Mouse (Mus musculus) embryonic facial prominence, embryonic 10.5 days (tissue): Measurements from ENCODE around the gene Sgsm3. TPM values are rescaled to one million over a fixed set of nuclear protein-coding genes. Genes with fewer than 3 reads are reported as not detected.
A peak's percentile ranks its signal among the peaks of the same experiment; 100 is the strongest.

Experiments
- DNase-seq: peaks from one replicate; pipeline ENCODE4 v3.0.0-alpha.2; 2017; ENCODE audit warnings: low spot score
- H3K27ac ChIP-seq: fragments of 300-500 bp; sonication (generic); replicated peaks from 2 replicates; pipeline ENCODE4 v1.5.1; 2016; ENCODE audit warnings: mild to moderate bottlenecking
- H3K27me3 ChIP-seq: fragments of 300-500 bp; sonication (generic); replicated peaks from 2 replicates; pipeline ENCODE4 v1.6.1; 2016; ENCODE audit warnings: low read depth, mild to moderate bottlenecking; ENCODE audit not compliant: poor library complexity, severe bottlenecking
- H3K36me3 ChIP-seq: fragments of 300-500 bp; sonication (generic); replicated peaks from 2 replicates; pipeline ENCODE4 v1.6.1; 2016; ENCODE audit warnings: mild to moderate bottlenecking, moderate library complexity
- H3K4me1 ChIP-seq: fragments of 300-500 bp; sonication (generic); 2 replicates; pipeline ENCODE4 v1.6.1; 2016
- H3K4me3 ChIP-seq: fragments of 300-500 bp; sonication (generic); 2 replicates; pipeline ENCODE4 v1.5.1; 2016; ENCODE audit warnings: mild to moderate bottlenecking, moderate library complexity
- H3K9me3 ChIP-seq: fragments of 300-500 bp; sonication (generic); 2 replicates; pipeline ENCODE4 v1.6.1; 2016; ENCODE audit warnings: mild to moderate bottlenecking
- WGBS: fragments of 180-500 bp; shearing (Covaris S2); methylation state at CpG from one replicate; pipeline ENCODE4 v1.1.7; 2016; 5-methylcytosine and 5-hydroxymethylcytosine counted together
- polyA plus RNA-seq: library from polyadenylated mRNA; unstranded; fragments of >200 nt; fragmentation: Nextera tagmentation; extraction: Ambion mirVana; gene quantifications from 2 replicates; pipeline ENCODE4 v1.2.1, GENCODE M21; 2016

The Sgsm3 gene
- polyA plus RNA-seq, 1 experiment from 2014 or later = 30.8 TPM

GRCm38 (mm10) chr15:81034119-81034518, 56.6 kb downstream of the Sgsm3 start:
- H3K36me3 ChIP-seq = no peaks in the 10 kb centered on the region
- H3K9me3 ChIP-seq = no peaks in the 10 kb centered on the region
- no peaks in the 10 kb centered on the region for H3K27me3 ChIP-seq
- peaks cover 51% of the 10 kb centered on the region for H3K4me1 ChIP-seq
- H3K27ac ChIP-seq = no peak overlapping the region; the same call in 1 of the 2 replicates
- no peak overlapping the region for H3K4me3 ChIP-seq
- no peak for DNase-seq
- WGBS = 64% methylated on average over 6 of the region's 6 CpGs

DNA sequence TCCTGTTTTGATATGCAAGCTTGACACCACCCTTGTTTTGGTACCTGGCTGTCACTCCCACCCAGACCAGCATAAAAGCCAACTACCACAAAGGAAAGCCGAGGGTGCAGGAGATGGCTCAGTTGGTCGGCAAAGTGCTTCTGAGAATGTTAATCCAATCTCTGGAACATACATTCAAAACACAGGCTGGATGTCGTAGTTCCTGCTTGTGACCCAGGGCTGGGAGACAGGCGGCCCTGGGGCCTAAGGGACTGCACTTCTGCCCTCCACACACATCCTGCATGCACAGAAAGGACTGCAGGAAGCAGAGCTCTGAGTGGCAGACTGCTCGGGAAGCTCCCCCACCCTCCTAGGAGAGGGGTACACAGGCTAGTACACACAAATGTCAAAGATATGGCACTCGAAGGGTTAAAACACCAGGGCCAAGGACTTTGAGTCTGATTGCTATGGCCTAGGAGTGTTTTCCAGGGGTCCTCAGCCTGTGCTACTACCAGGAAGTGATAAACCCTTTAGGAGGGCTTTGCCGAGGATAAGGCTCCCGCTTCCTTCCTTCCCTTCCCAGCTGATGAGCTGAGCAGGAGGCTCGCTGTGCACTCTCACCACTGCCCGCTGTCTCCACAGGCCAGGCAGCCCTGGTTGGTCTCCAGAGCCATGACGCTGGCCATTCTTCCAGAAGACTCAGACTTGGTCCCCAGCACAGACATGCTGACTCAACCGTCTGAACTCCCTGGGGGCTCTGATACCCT, 58.0 kb downstream of the Sgsm3 start:
- H3K36me3 ChIP-seq = no peaks in the 10 kb centered on the region
- H3K4me3 ChIP-seq = no peak overlapping the region
- no peak for DNase-seq
- no peak overlapping the region for H3K27ac ChIP-seq
- 68% methylated on average over 12 of the region's 12 CpGs for WGBS
- no peaks in the 10 kb centered on the region for H3K27me3 ChIP-seq
- H3K9me3 ChIP-seq = no peaks in the 10 kb centered on the region
- peaks cover 51% of the 10 kb centered on the region for H3K4me1 ChIP-seq

GRCm38 (mm10) chr15:81038419-81038818, 60.9 kb downstream of the Sgsm3 start:
- H3K36me3 ChIP-seq = peaks cover under 1% of the 10 kb centered on the region; the same call in 1 of the 2 replicates
- H3K27me3 ChIP-seq = no peaks in the 10 kb centered on the region
- H3K27ac ChIP-seq = no peak overlapping the region
- H3K4me1 ChIP-seq = peaks cover 48% of the 10 kb centered on the region
- no peaks in the 10 kb centered on the region for H3K9me3 ChIP-seq
- WGBS = 87% methylated on average over 5 of the region's 5 CpGs
- DNase-seq = no peak
- H3K4me3 ChIP-seq = no peak overlapping the region

DNA sequence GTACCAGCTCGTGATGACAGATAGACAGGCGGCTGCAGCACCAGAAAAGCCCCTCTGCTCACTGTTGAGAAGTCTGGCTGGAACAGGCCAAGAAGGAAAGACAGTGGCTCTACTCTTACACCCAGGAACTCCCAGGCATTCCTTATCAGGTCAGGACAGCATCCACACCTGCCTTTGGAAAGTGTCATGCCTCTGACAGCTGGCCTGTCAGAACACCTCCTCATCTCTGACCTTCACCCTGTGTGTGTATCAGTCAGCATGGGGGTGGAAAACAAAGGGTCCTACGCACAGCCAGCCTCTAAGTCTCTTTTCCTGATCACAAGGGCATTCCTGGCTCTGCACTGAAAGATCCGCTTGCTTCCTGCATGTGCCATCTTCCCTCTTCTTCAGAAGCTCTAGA, 64.2 kb downstream of the Sgsm3 start:
- H3K4me3 ChIP-seq = no peak overlapping the region
- no peaks in the 10 kb centered on the region for H3K9me3 ChIP-seq
- no peaks in the 10 kb centered on the region for H3K27me3 ChIP-seq
- no peak for DNase-seq
- peak overlapping the region; percentile 1; the same call in 1 of the 2 replicates for H3K27ac ChIP-seq
- 75% methylated on average over 4 of the region's 4 CpGs for WGBS
- H3K36me3 ChIP-seq = peaks cover 21% of the 10 kb centered on the region
- H3K4me1 ChIP-seq = peaks cover 21% of the 10 kb centered on the region; the same call in 1 of the 2 replicates

- H3K27me3 ChIP-seq = no peaks in the 10 kb centered on the region
- no peaks in the 10 kb centered on the region for H3K9me3 ChIP-seq
- H3K4me1 ChIP-seq = peaks cover 23% of the 10 kb centered on the region
- H3K36me3 ChIP-seq = peaks cover 21% of the 10 kb centered on the region
- no peak overlapping the region for H3K27ac ChIP-seq
- H3K4me3 ChIP-seq = no peak overlapping the region
- peak; percentile 47 for DNase-seq
- 60% methylated on average over 13 of the region's 13 CpGs for WGBS
Measured at GRCm38 (mm10) chr15:81042276-81042931, 64.8 kb downstream of the Sgsm3 start.

DNA sequence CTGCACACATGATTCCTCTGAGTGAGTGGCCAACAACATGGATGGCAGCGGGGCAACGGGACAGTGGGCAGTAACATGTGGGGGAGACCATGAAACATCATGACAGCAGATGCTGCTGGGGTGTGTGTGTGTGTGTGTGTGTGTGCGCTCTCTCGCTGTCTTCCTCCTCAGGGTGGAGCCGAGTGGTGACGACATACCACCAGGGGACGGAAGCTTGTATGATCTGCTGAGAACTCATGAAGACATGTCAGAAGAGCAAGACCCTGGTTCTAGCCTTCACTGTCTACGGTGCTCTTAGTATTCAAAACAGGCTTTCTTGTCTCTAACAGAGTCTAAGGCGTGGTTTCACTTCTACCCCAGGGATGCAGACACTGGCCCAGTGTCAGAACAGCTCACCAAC, 66.9 kb downstream of the Sgsm3 start:
- H3K9me3 ChIP-seq = no peaks in the 10 kb centered on the region
- no peak overlapping the region for H3K4me3 ChIP-seq
- H3K36me3 ChIP-seq = peaks cover 21% of the 10 kb centered on the region
- no peak overlapping the region; the same call in 1 of the 2 replicates for H3K27ac ChIP-seq
- H3K4me1 ChIP-seq = peaks cover 27% of the 10 kb centered on the region
- 95% methylated on average over 9 of the region's 9 CpGs for WGBS
- no peak for DNase-seq
- no peaks in the 10 kb centered on the region for H3K27me3 ChIP-seq

DNA sequence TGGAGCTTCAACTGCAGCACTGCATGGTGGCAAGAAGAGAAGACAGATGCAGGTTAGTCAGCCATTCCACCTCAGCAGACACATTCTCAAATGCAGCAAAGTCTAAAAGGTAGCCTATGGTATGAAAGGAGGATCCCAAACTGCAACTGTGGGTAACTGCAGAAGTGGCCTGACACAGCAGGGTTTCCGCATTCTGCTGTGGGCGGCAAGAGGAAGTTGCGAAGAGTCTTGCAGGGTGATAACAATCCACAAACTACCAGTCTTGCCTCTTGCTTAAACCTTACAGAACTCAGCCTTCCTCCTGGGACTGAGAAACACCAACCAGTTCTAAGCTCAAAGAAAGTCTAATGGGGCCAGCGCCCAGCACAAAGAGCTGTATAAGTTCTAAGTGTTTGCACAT, 67.8 kb downstream of the Sgsm3 start:
- WGBS = 93% methylated on average over 4 of the region's 4 CpGs
- Histone ChIP-seq H3K36me3 (peaks cover 21% of the 10 kb centered on the region), H3K9me3 (no peaks in the 10 kb centered on the region), H3K27ac (no peak overlapping the region), H3K4me1 (peaks cover 33% of the 10 kb centered on the region), H3K4me3 (no peak overlapping the region), H3K27me3 (no peaks in the 10 kb centered on the region)
- no peak for DNase-seq

DNA sequence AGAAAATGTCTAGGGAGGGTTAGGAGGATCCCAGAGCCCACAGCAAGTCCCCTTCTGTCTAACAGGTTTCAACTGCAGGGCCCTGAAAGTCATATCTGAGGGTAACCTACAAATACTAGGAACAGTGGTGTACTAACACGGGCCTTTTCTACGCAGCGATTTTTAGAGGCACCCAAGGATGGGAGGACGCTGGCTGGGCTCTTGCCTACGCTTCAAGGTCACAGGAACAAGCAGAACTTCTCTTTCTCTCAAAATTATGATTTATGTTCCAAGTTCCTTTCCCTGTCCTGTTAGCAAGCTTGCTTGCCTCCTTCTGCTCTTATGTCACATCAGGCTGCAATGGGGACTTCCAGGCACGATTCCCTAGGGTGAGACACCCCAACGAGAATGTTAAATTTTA, 68.5 kb downstream of the Sgsm3 start:
- Histone ChIP-seq H3K27ac (no peak overlapping the region), H3K9me3 (no peaks in the 10 kb centered on the region), H3K4me3 (no peak overlapping the region), H3K4me1 (peaks cover 40% of the 10 kb centered on the region), H3K36me3 (peaks cover 21% of the 10 kb centered on the region), H3K27me3 (no peaks in the 10 kb centered on the region)
- DNase-seq = no peak
- 92% methylated on average over 7 of the region's 7 CpGs for WGBS

- peaks cover 29% of the 10 kb centered on the region for H3K4me1 ChIP-seq
- 51% methylated on average over 10 of the region's 10 CpGs for WGBS
- H3K27me3 ChIP-seq = no peaks in the 10 kb centered on the region
- DNase-seq = no peak
- peaks cover 21% of the 10 kb centered on the region for H3K36me3 ChIP-seq
- H3K4me3 ChIP-seq = no peak overlapping the region
- H3K9me3 ChIP-seq = no peaks in the 10 kb centered on the region
- H3K27ac ChIP-seq = no peak overlapping the region
Measured at GRCm38 (mm10) chr15:81047497-81047896, 69.9 kb downstream of the Sgsm3 start.

DNA sequence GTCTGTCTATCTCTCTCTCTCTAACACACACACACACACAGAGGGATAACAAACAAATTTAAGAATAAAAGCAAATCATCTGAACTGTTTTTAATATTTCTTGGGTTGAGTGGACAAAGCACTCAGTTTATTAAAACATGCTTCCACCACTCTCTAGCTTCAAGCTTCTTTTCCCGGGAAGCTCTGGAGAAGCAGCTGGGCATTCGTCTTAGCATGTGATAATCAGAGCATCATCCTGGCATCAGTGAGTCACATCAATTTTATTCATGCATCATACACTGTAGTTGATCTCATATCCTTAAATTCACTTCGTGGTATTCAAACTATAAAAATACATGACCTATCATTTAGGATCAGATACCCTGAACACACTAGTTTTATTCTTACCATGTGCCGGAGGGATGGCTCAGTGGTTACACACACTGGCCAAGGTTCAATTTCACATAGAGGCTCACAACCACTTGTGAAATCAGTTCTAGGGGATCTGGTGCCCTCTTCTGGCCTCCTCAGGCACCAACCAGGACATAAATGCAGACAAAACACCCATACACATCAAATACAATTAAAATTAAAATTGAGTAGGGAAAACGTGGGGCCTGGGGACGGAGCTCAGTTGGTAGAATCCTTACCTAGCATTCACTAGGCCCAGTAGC, 72.0 kb downstream of the Sgsm3 start:
- 72% methylated on average over 6 of the region's 6 CpGs for WGBS
- H3K9me3 ChIP-seq = no peaks in the 10 kb centered on the region

DNA sequence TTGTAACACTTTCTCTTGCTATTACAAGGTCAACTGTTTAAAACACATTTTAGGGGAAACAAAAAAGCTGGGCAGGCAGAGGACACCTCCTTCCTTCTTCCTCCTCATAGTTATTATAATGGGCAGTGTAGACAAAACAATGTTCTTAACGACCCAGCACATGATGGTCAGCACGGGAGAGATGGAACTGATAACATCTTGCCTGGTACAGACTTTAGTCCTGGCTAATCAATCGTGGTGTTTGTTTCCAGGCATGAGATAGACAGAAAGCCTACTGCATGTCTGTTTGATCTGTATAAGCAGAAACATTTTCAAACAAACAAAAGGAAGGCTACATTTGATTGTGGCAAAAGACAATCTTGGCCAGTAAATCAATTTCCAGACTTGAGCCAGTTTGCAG, 72.9 kb downstream of the Sgsm3 start:
- DNase-seq = no peak
- no peaks in the 10 kb centered on the region for H3K9me3 ChIP-seq
- H3K4me1 ChIP-seq = peaks cover 20% of the 10 kb centered on the region
- no peaks in the 10 kb centered on the region for H3K36me3 ChIP-seq
- H3K4me3 ChIP-seq = no peak overlapping the region
- no peaks in the 10 kb centered on the region for H3K27me3 ChIP-seq
- WGBS = 47% methylated on average over 3 of the region's 3 CpGs
- H3K27ac ChIP-seq = no peak overlapping the region

More for the DNA sequence above, 72.0 kb downstream of the Sgsm3 start:
- no peaks in the 10 kb centered on the region for H3K27me3 ChIP-seq
- H3K36me3 ChIP-seq = peaks cover 9% of the 10 kb centered on the region
- H3K27ac ChIP-seq = no peak overlapping the region
- H3K4me3 ChIP-seq = no peak overlapping the region
- peak; percentile 30 for DNase-seq
- peaks cover 20% of the 10 kb centered on the region for H3K4me1 ChIP-seq

DNA sequence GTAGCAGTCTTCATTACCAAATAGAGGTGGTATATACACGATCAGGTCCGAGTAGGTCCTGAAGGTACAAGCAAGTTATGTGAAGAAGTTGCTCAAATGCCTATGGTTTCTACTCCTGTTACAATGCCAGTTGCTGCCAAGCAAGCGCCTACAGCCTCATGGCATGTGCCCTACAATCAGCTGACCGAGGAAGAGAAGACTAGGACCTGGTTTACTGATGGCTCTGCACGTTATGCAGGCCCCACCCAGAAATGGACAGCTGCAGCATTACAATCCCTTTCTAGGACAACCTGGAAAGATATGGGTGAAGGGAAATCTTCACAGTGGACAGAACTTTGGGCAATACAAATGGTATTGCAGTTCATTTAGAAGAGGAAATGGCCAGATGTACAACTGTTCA, 74.9 kb downstream of the Sgsm3 start:
- H3K4me1 ChIP-seq = peaks cover 25% of the 10 kb centered on the region
- no peak overlapping the region for H3K27ac ChIP-seq
- 92% methylated on average over 5 of the region's 5 CpGs for WGBS
- H3K36me3 ChIP-seq = no peaks in the 10 kb centered on the region
- H3K4me3 ChIP-seq = no peak overlapping the region
- DNase-seq = no peak
- no peaks in the 10 kb centered on the region for H3K9me3 ChIP-seq
- no peaks in the 10 kb centered on the region for H3K27me3 ChIP-seq
